Mouse (Mus musculus) E14TG2a.4 (cell line): Measurements from ENCODE around the gene Nfil3.

Source experiments
- CTCF ChIP-seq: conservative IDR thresholded peaks from 2 replicates; pipeline ENCODE4 v1.5.1; 2014; ENCODE audit warnings: low read length
- NANOG ChIP-seq: IDR thresholded peaks from 2 replicates; pipeline ENCODE4 v1.6.1; 2014; ENCODE audit warnings: borderline replicate concordance, low read length, mixed read lengths

DNA sequence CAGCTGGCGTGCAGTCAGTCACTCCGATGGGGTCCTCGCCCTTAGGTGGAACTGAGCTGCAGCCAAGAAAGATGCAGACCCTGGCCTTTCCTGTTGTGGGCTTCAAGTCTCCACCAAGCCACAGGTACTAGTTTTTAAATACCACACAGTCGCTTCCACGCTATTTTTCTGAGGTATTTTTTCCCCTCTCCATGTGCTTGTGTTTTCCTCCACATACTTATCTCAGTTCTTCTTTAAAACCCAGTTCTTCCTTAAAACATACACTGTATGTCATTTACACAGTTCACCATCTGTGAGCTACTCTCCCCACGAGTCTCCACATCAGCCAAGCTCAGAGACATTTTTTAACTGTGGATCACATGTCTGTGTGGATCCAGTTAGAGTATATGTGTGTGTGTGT lies 10.0 kb downstream of the Nfil3 start:
- TF ChIP-seq CTCF = no peak
- TF ChIP-seq NANOG = no peak
